Mouse (Mus musculus) retina, adult 2 months (tissue): ENCODE measurements at regions not wholly inside any gene's neighbourhood (a gene's known extent, or its start where the extent isn't known, plus 50 kb on each side); places are given as distances from the start of the nearest gene placed in this dataset.

Source experiments
- DNase-seq: peaks from one replicate; pipeline ENCODE4 v3.0.0-alpha.2; 2012; ENCODE audit warnings: low read depth, low spot score

GRCm38 (mm10) chr14:25325887-25326286, 133.1 kb upstream of the Zmiz1 start:
- no peak for DNase-seq

- DNase-seq, result no peak
These were observed 130.8 kb upstream of the Zmiz1 start for GRCm38 (mm10) chr14:25328230-25328629.

- DNase-seq, result no peak
These were observed 124.8 kb upstream of the Zmiz1 start for GRCm38 (mm10) chr14:25334186-25334585.

GRCm38 (mm10) chr14:25336875-25337274, 122.1 kb upstream of the Zmiz1 start:
- no peak for DNase-seq

- DNase-seq, result no peak
These were observed 120.5 kb upstream of the Zmiz1 start for GRCm38 (mm10) chr14:25338404-25339051.

GRCm38 (mm10) chr14:25340845-25341244, 118.1 kb upstream of the Zmiz1 start:
- no peak for DNase-seq

GRCm38 (mm10) chr14:25341848-25342427, 117.0 kb upstream of the Zmiz1 start:
- no peak for DNase-seq

- no peak for DNase-seq
These were observed 116.0 kb upstream of the Zmiz1 start for GRCm38 (mm10) chr14:25342865-25343565.

GRCm38 (mm10) chr14:25345995-25346394, 113.0 kb upstream of the Zmiz1 start:
- DNase-seq, result no peak

GRCm38 (mm10) chr14:25346813-25347610, 112.0 kb upstream of the Zmiz1 start:
- no peak for DNase-seq

- no peak for DNase-seq
These were observed 108.6 kb upstream of the Zmiz1 start for GRCm38 (mm10) chr14:25350282-25350964.

GRCm38 (mm10) chr14:25353804-25354203, 105.2 kb upstream of the Zmiz1 start:
- DNase-seq, result no peak

GRCm38 (mm10) chr14:25354288-25354850, 104.6 kb upstream of the Zmiz1 start:
- DNase-seq, result no peak

GRCm38 (mm10) chr14:25357805-25358204, 101.2 kb upstream of the Zmiz1 start:
- DNase-seq, result no peak

GRCm38 (mm10) chr14:25359824-25360294, 99.1 kb upstream of the Zmiz1 start:
- DNase-seq, result no peak

GRCm38 (mm10) chr14:25360726-25361125, 98.3 kb upstream of the Zmiz1 start:
- no peak for DNase-seq

- no peak for DNase-seq
These were observed 97.9 kb upstream of the Zmiz1 start for GRCm38 (mm10) chr14:25361129-25361528.

- no peak for DNase-seq
These were observed 96.2 kb upstream of the Zmiz1 start for GRCm38 (mm10) chr14:25362771-25363170.

- no peak for DNase-seq
These were observed 93.7 kb upstream of the Zmiz1 start for GRCm38 (mm10) chr14:25365226-25365800.

- DNase-seq, result no peak
These were observed 93.0 kb upstream of the Zmiz1 start for GRCm38 (mm10) chr14:25366009-25366408.
